Mouse (Mus musculus): ENCODE results near the gene Galnt17. TPM values are rescaled to one million over a fixed set of nuclear protein-coding genes. Genes with fewer than 3 reads are reported as not detected.

Galnt17 gene
- polyA plus RNA-seq, 1 experiment from 2014 or later, result 4.1 TPM

DNA sequence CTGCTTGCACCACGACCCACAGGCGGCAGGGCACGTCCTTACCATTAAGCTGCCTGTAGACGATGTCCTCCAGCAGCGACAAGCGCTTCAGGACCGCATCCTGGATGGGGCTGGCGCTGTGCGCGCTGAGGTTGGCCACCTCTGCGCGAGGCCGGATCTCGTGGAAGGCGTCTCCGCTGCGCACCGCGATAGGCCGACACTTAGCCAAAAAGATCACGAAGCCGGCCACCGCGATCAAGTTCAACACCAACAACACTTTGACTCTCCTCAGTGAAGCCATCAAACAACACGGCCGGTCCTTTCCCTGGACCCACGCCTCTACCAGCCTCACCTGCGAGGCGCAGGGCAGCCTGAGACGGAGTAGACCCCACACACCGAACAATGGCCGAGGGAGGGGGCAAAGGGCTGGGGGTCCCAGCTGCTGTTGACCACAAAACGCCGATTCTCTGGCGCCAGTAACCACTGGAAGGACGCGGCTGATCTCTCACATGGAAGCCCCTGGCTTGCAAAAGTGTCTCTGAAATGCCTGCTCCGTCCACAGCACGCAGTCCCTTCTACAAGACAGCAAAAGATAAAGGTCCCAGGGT, 1.9 kb downstream of the Galnt17 start:
- ATAC-seq (ENCODE audit: low read depth), result 0 out of 2 replicates have a peak, but pooled peaks have one; percentile 17
- Histone ChIP-seq H3K4me1 (ENCODE audit: control insufficient read depth, insufficient read depth, low read length) (peaks cover 6% of the 10 kb centered on the region; the same call in 1 of the 2 replicates), H3K9me3 (ENCODE audit: control insufficient read depth, low read length) (no peaks in the 10 kb centered on the region), H3K27ac (replicated peaks; ENCODE audit: low read depth, low read length) (no peak overlapping the region), H3K4me2 (ENCODE audit: low read depth, low read length) (peak overlapping the region; percentile 72), H3K27me3 (replicated peaks; ENCODE audit: control insufficient read depth, insufficient read depth, low read length) (peaks cover 29% of the 10 kb centered on the region), H3K9ac (ENCODE audit: low read depth, low read length) (peak overlapping the region; percentile 56), H3K4me3 (ENCODE audit: low read depth, low read length) (peak overlapping the region; percentile 52), H3K36me3 (ENCODE audit: control insufficient read depth, insufficient read depth, low read length) (no peaks in the 10 kb centered on the region)
- peak; percentile 19 for DNase-seq (ENCODE audit: low spot score)
- under 1% methylated on average over 35 of the region's 39 CpGs for WGBS

- H3K27me3 ChIP-seq (replicated peaks; ENCODE audit: control insufficient read depth, insufficient read depth, low read length), result peaks cover 29% of the 10 kb centered on the region
- no peaks in the 10 kb centered on the region for H3K9me3 ChIP-seq (ENCODE audit: control insufficient read depth, low read length)
- no peak overlapping the region for H3K9ac ChIP-seq (ENCODE audit: low read depth, low read length)
- 58% methylated on average over 5 of the region's 5 CpGs for WGBS
- no peak overlapping the region for H3K27ac ChIP-seq (replicated peaks; ENCODE audit: low read depth, low read length)
- peak overlapping the region; percentile 72 for H3K4me2 ChIP-seq (ENCODE audit: low read depth, low read length)
- H3K4me1 ChIP-seq (ENCODE audit: control insufficient read depth, insufficient read depth, low read length), result peaks cover 6% of the 10 kb centered on the region; the same call in 1 of the 2 replicates
- ATAC-seq (ENCODE audit: low read depth), result no peak
- H3K4me3 ChIP-seq (ENCODE audit: low read depth, low read length), result peak overlapping the region; percentile 52
- no peaks in the 10 kb centered on the region for H3K36me3 ChIP-seq (ENCODE audit: control insufficient read depth, insufficient read depth, low read length)
- DNase-seq (ENCODE audit: low spot score), result peak; percentile 31
Measured at GRCm38 (mm10) chr5:131305223-131305622, 3.1 kb downstream of the Galnt17 start.

DNA sequence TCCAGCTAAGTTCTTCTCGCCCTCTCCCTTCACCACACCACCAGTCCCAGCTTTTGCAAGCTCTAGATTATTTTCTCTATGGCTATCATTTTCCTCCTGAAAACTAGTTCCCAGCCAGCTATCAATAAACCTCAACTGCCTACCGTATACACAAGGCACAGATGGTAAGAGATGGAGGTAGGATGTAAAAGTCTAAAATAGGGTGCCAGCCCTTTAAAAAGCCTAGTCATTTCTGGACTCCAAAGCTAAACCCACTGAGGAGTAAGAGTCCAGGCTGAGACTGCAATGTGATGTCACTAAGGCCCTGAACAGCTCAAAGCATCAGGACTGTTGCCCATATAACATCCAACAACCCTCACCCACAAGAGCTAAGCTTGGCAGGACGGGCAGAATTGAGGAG, 6.8 kb downstream of the Galnt17 start:
- peaks cover 3% of the 10 kb centered on the region; the same call in 1 of the 2 replicates for H3K4me1 ChIP-seq (ENCODE audit: control insufficient read depth, insufficient read depth, low read length)
- H3K27me3 ChIP-seq (replicated peaks; ENCODE audit: control insufficient read depth, insufficient read depth, low read length), result peaks cover 21% of the 10 kb centered on the region
- H3K9me3 ChIP-seq (ENCODE audit: control insufficient read depth, low read length), result no peaks in the 10 kb centered on the region
- 88% methylated on average over 3 of the region's 3 CpGs for WGBS
- H3K9ac ChIP-seq (ENCODE audit: low read depth, low read length), result no peak overlapping the region
- H3K27ac ChIP-seq (replicated peaks; ENCODE audit: low read depth, low read length), result no peak overlapping the region
- no peak overlapping the region for H3K4me3 ChIP-seq (ENCODE audit: low read depth, low read length)
- H3K36me3 ChIP-seq (ENCODE audit: control insufficient read depth, insufficient read depth, low read length), result no peaks in the 10 kb centered on the region
- DNase-seq (ENCODE audit: low spot score), result no peak
- ATAC-seq (ENCODE audit: low read depth), result no peak
- H3K4me2 ChIP-seq (ENCODE audit: low read depth, low read length), result no peak overlapping the region

DNA sequence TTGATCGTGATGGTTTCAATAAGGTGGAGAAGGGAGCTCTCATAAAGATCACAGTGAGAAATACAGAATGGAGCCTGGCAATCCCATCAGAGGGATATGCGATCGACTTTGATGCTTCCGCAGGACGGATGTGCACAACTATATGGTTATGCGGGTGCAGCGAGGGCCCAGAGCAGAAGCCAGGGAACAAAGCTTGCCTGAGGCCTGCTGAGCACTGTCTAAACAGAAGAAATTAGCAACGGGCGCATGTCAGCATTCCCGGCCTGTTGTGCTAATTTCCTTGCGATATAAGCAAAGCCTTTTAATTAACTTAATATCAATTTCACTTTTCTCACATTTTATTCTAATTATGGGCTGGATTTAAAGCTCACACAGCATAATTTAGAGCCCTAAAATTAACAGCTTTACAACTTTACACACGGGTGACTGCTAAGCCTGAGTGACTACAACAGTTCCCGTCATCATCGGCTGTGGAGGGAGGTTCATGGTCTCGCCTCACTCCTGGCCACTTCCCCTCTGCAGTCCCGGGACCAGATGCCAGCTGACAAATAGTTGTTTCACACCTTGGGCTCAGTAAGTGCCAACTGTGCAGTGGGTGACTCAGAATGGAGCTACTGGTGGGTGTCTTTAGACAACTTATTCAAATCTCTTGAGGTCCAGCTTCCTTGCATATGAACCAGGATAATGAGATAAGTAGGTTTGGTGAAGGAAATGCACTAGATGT, 14.4 kb downstream of the Galnt17 start:
- no peaks in the 10 kb centered on the region for H3K36me3 ChIP-seq (ENCODE audit: control insufficient read depth, insufficient read depth, low read length)
- H3K4me1 ChIP-seq (ENCODE audit: control insufficient read depth, insufficient read depth, low read length), result no peaks in the 10 kb centered on the region
- no peaks in the 10 kb centered on the region for H3K27me3 ChIP-seq (replicated peaks; ENCODE audit: control insufficient read depth, insufficient read depth, low read length)
- H3K9me3 ChIP-seq (ENCODE audit: control insufficient read depth, low read length), result no peaks in the 10 kb centered on the region
- no peak overlapping the region for H3K4me3 ChIP-seq (ENCODE audit: low read depth, low read length)
- no peak overlapping the region for H3K27ac ChIP-seq (replicated peaks; ENCODE audit: low read depth, low read length)
- H3K4me2 ChIP-seq (ENCODE audit: low read depth, low read length), result no peak overlapping the region
- ATAC-seq (ENCODE audit: low read depth) (no peak), DNase-seq (ENCODE audit: low spot score) (no peak)
- H3K9ac ChIP-seq (ENCODE audit: low read depth, low read length), result no peak overlapping the region
- 82% methylated on average over 16 of the region's 16 CpGs for WGBS

DNA sequence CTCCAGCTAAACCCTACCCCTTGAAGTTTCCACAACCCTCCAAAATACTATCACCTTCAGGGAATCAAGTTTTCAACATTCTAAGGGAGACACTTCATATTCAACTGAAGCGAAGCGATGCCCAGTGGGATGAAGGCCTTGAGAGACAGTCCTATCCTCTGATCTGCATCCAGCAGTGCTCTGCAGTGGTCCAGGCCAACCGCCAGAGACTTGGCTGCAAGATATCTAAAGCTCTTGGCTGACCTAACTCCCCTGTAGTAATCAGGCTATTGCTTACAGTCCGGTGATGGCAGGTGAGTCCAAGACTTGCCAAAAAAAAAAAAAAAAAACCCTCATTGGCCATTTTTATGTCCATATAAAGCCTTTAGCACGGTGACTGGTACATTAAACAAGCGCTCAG, 21.2 kb downstream of the Galnt17 start:
- H3K36me3 ChIP-seq (ENCODE audit: control insufficient read depth, insufficient read depth, low read length), result no peaks in the 10 kb centered on the region
- H3K4me3 ChIP-seq (ENCODE audit: low read depth, low read length), result no peak overlapping the region
- DNase-seq (ENCODE audit: low spot score) (no peak), ATAC-seq (ENCODE audit: low read depth) (no peak)
- no peak overlapping the region for H3K4me2 ChIP-seq (ENCODE audit: low read depth, low read length)
- WGBS, result 86% methylated on average over 6 of the region's 6 CpGs
- no peak overlapping the region for H3K27ac ChIP-seq (replicated peaks; ENCODE audit: low read depth, low read length)
- no peaks in the 10 kb centered on the region for H3K4me1 ChIP-seq (ENCODE audit: control insufficient read depth, insufficient read depth, low read length)
- no peaks in the 10 kb centered on the region for H3K9me3 ChIP-seq (ENCODE audit: control insufficient read depth, low read length)
- no peak overlapping the region for H3K9ac ChIP-seq (ENCODE audit: low read depth, low read length)
- H3K27me3 ChIP-seq (replicated peaks; ENCODE audit: control insufficient read depth, insufficient read depth, low read length), result no peaks in the 10 kb centered on the region

DNA sequence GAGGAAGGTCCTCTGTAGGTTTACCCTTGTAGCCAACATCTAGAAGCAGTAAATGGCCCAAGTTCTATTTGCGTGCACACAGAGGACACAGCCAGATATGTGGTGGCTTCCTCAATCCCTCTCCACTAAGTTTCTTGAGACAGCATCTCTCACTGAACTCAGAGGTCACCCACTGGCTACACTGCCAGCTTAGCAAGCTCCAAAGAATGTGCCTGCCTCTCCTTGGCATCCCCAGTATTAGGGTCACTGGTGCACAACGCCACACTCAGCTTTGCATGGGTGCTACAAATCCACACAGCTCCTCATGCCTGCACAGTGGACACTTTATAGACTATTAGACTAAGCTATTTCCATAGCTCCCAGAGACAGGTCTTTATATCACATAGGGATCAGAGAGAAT, 21.6 kb downstream of the Galnt17 start:
- Histone ChIP-seq H3K36me3 (ENCODE audit: control insufficient read depth, insufficient read depth, low read length) (no peaks in the 10 kb centered on the region), H3K9ac (ENCODE audit: low read depth, low read length) (no peak overlapping the region), H3K9me3 (ENCODE audit: control insufficient read depth, low read length) (no peaks in the 10 kb centered on the region), H3K4me1 (ENCODE audit: control insufficient read depth, insufficient read depth, low read length) (no peaks in the 10 kb centered on the region), H3K27me3 (replicated peaks; ENCODE audit: control insufficient read depth, insufficient read depth, low read length) (no peaks in the 10 kb centered on the region), H3K27ac (replicated peaks; ENCODE audit: low read depth, low read length) (no peak overlapping the region), H3K4me3 (ENCODE audit: low read depth, low read length) (no peak overlapping the region), H3K4me2 (ENCODE audit: low read depth, low read length) (no peak overlapping the region)
- no peak for ATAC-seq (ENCODE audit: low read depth)
- WGBS, result 83% methylated on average over 2 of the region's 2 CpGs
- no peak for DNase-seq (ENCODE audit: low spot score)

- H3K4me3 ChIP-seq (ENCODE audit: low read depth, low read length), result no peak overlapping the region
- DNase-seq (ENCODE audit: low spot score), result no peak
- no peaks in the 10 kb centered on the region for H3K27me3 ChIP-seq (replicated peaks; ENCODE audit: control insufficient read depth, insufficient read depth, low read length)
- no peak overlapping the region for H3K4me2 ChIP-seq (ENCODE audit: low read depth, low read length)
- no peaks in the 10 kb centered on the region for H3K4me1 ChIP-seq (ENCODE audit: control insufficient read depth, insufficient read depth, low read length)
- no peaks in the 10 kb centered on the region for H3K9me3 ChIP-seq (ENCODE audit: control insufficient read depth, low read length)
- no peak for ATAC-seq (ENCODE audit: low read depth)
- H3K27ac ChIP-seq (replicated peaks; ENCODE audit: low read depth, low read length), result no peak overlapping the region
- no peak overlapping the region for H3K9ac ChIP-seq (ENCODE audit: low read depth, low read length)
- H3K36me3 ChIP-seq (ENCODE audit: control insufficient read depth, insufficient read depth, low read length), result no peaks in the 10 kb centered on the region
- 45% methylated on average over 2 of the region's 2 CpGs for WGBS
Measured at GRCm38 (mm10) chr5:131280349-131280748, 27.9 kb downstream of the Galnt17 start.

- H3K9me3 ChIP-seq (ENCODE audit: control insufficient read depth, low read length), result no peaks in the 10 kb centered on the region
- no peaks in the 10 kb centered on the region for H3K36me3 ChIP-seq (ENCODE audit: control insufficient read depth, insufficient read depth, low read length)
- H3K4me1 ChIP-seq (ENCODE audit: control insufficient read depth, insufficient read depth, low read length), result no peaks in the 10 kb centered on the region
- H3K4me2 ChIP-seq (ENCODE audit: low read depth, low read length), result no peak overlapping the region
- no peak overlapping the region for H3K27ac ChIP-seq (replicated peaks; ENCODE audit: low read depth, low read length)
- no peak overlapping the region for H3K9ac ChIP-seq (ENCODE audit: low read depth, low read length)
- WGBS, result 66% methylated on average over 10 of the region's 10 CpGs
- ATAC-seq (ENCODE audit: low read depth) (no peak), DNase-seq (ENCODE audit: low spot score) (no peak)
- no peaks in the 10 kb centered on the region for H3K27me3 ChIP-seq (replicated peaks; ENCODE audit: control insufficient read depth, insufficient read depth, low read length)
- no peak overlapping the region for H3K4me3 ChIP-seq (ENCODE audit: low read depth, low read length)
Measured at GRCm38 (mm10) chr5:131279286-131279685, 29.0 kb downstream of the Galnt17 start.

GRCm38 (mm10) chr5:131277227-131277626, 31.1 kb downstream of the Galnt17 start:
- WGBS, result 57% methylated on average over 7 of the region's 7 CpGs
- Histone ChIP-seq H3K36me3 (ENCODE audit: control insufficient read depth, insufficient read depth, low read length) (no peaks in the 10 kb centered on the region), H3K4me2 (ENCODE audit: low read depth, low read length) (no peak overlapping the region), H3K9ac (ENCODE audit: low read depth, low read length) (no peak overlapping the region), H3K4me1 (ENCODE audit: control insufficient read depth, insufficient read depth, low read length) (no peaks in the 10 kb centered on the region), H3K27me3 (replicated peaks; ENCODE audit: control insufficient read depth, insufficient read depth, low read length) (no peaks in the 10 kb centered on the region), H3K27ac (replicated peaks; ENCODE audit: low read depth, low read length) (no peak overlapping the region), H3K9me3 (ENCODE audit: control insufficient read depth, low read length) (no peaks in the 10 kb centered on the region), H3K4me3 (ENCODE audit: low read depth, low read length) (no peak overlapping the region)
- peak; percentile 82 for DNase-seq (ENCODE audit: low spot score)
- ATAC-seq (ENCODE audit: low read depth), result peak; percentile 33; the same call in 1 of the 2 replicates

All from embryonic facial prominence, embryonic 14.5 days (tissue).